Mouse (Mus musculus): ENCODE results near the gene Adam12.
A peak's percentile ranks its signal among the peaks of the same experiment; 100 is the strongest.

The Adam12 gene

DNA sequence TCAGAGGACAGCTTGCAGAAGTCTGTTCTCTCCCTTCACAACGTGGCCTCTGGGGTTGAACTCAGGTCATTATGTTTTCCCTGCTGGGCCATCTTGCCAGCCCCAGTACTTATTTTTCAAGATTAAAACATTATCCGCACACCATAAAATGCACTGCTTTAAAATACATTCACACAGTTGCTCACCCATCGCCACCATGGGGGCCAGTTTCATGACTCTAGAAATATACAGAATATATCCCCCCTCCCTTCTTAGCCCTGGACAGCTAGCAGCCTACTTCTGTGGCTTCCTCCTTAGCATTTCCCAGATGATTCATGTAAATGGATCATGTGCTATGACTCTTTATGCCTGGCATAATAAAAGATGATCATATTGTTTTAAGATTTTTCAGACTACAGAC is 355.8 kb downstream of the Adam12 start:
- DNase-seq (ENCODE audit: low read depth, low spot score) = no peak

DNA sequence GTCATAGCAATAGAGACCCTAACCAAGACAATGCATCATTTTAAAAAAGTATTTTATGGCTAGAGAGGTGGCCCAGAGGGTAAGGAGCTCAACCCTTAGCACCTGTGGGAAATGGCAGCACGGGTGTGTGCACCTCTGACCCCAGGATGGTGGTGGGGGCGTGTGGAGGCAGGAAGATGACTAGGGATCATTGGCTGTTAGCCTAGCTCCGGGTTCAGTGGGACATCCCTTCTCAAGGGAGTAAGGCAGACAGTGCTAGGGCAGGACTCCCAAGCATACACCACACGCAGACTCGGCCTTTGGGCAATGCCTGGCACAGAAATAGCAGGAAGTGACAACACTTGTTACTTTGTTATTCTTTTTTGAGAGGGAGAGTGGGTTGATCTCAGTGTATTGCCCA is 359.2 kb downstream of the Adam12 start:
- DNase-seq (ENCODE audit: low read depth, low spot score) = no peak

DNA sequence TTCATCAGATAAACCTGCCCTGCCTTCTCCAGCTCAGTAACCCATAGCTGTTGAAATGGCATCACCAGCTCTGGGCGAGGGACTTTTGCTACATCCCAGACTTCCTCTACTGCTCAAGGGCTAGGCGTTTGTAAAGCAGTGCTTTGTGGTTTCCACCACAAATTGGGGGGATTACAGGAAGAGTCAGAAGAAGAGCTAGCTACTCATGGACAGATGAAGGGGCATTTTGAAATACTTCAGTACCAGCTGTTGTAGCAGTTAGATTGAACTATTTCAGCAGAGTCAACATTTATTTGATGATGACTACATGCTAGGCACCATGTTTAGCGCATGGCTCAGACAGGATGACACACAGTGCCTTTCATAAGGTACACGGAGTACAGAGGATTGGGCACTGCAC is 361.7 kb downstream of the Adam12 start:
- DNase-seq (ENCODE audit: low read depth, low spot score) = no peak

DNA sequence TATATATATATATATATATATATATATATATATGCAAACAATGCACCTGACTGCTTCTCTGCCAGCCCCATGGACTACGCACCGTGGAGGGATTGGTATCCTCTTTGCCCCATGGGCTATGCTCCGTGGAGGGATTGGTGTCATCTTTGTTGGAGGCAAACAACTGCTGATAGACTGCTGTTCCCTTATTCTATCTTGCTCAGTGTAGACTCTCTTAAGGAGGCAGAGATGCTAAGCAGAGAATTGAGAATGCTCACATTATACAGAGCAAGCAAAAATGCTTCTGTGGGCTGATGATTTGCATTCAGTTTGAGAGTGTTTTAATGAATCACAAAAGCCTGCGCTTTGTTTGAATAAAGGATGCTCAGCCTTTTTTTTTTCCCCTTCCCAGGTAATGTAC is 368.3 kb downstream of the Adam12 start:
- no peak for DNase-seq (ENCODE audit: low read depth, low spot score)

DNA sequence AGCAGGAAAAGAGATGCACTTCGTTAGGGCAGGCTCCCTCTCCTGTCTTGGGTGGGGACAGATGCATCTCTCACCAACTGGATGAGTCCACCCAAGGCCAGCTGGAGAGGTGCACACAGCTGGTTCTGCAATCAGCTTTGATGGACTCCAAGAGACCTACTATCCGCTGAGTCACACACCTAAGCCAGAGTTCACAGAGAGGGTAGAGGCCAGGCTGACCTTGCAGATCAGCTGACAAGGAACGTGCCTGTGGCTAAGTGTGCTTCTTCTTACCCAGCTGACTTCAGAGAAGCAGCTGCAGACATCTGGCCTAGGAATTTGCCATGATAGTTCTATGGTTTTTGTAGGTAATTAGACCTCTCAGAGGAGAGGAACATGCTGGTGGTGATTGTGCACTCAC is 368.8 kb downstream of the Adam12 start:
- DNase-seq (ENCODE audit: low read depth, low spot score) = peak; percentile 30

DNA sequence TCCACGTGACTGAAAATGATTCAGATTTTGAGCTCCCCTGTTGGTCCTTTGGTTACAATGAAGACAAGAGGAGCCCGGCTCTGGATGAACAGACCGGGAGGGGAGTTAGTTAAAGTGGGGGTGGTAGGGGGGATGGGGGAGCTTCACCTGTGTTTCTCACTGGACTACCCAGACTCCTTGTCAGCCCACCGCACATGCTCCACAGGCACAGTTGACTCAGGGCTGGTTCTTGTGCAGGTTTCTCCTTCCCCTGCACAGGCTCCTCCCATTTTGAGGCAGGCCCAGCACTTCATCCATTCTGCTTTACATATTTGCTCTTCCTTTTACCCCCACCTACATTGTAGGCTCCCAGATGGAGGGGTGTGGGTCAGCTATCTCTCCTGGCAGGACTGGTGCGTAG is 369.2 kb downstream of the Adam12 start:
- peak; percentile 23 for DNase-seq (ENCODE audit: low read depth, low spot score)

DNA sequence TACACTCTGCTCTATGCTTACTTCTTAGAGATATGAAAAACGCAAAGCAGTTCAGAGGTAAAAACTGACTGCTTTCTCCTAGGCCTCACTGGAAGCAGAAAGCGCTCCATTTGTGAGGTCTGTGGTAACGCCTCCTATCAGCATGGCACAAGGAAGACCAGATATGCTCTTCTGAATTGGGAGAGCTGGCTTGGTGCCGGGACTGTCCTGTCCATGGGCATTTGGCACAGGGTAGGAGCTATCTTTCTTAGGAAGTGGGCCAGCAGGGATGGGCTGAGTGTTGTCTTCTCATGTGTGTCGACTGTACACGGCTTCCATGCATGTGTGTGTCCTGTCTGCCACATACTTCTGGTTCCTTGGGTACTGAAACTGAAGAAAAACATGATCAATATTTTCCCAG is 369.7 kb downstream of the Adam12 start:
- no peak for DNase-seq (ENCODE audit: low read depth, low spot score)

DNA sequence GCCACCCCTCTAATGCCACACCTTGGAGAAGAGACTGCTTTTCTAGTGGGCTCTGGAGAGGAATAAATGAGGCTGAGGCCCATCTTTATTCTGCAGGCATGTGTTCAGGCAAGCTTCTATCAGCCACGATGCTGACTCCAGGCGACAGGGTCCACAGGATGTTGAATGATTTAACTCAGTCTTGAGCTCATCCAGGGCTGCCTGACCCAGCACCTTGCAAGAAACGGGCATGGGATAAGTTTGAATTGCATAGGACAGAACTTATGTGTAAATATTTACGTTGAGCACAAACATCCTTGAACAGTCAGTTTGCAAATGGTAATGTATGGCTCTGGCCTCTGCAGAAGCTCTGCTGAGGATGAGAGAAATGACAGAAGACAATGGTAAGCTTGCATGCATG is 372.4 kb downstream of the Adam12 start:
- DNase-seq (ENCODE audit: low read depth, low spot score) = no peak

DNA sequence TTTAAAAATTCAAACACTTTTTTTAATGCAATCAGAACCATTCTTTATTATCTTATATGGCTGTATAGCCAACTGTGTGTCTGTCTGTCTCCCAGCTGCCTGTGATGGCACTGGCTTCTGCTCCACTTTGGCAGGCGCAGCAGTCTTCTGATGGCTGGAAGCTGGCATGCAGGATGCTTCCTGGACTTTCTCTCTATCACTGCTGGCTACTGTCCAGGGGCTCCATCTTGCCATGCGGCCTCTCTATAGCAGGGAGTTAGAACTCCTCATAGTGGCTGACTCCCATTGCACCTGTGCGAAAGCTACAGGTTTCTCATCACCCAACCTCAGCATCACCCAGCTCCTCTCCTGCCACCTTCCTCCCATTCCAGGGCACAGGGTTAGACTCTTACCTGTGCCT is 373.4 kb downstream of the Adam12 start:
- no peak for DNase-seq (ENCODE audit: low read depth, low spot score)

DNA sequence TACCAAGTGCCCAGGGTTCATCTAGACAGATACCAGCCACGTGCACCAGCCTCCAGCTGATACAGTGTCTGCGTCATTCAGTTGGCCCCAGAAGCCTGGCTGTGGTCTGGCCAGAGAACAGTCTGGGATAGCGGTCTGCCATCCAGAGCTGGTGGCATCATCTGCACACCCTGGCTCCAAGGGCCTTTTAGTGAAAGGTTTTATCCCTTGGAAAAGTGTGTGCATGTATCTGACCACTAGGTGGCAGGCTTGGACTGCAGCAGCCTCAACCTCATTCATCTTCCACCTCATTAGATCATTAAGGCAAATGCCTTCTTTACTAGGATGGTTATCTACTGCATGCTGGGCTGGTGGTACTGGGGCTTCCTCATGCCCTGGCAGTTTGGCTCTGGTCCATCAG is 375.7 kb downstream of the Adam12 start:
- DNase-seq (ENCODE audit: low read depth, low spot score) = peak; percentile 80

DNA sequence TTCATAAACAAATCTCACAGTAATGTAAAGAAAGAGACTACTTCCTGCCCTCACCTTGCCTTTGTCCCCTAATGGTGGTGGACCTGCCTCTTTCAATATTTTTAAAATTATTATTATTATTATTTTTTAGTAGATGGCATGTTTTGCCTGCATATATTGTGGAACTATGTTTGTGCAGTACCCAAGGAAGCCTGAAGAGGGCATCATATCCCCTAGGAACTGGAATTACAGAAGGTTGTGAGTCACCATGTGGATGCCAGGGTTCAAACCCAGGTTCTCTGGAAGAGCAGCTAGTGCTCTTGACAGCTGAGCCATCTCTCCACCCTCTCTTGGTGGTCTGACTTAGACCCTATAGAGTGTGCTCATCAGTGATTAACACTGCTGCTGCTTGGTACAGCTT is 381.2 kb downstream of the Adam12 start:
- peak; percentile 30 for DNase-seq (ENCODE audit: low read depth, low spot score)

DNA sequence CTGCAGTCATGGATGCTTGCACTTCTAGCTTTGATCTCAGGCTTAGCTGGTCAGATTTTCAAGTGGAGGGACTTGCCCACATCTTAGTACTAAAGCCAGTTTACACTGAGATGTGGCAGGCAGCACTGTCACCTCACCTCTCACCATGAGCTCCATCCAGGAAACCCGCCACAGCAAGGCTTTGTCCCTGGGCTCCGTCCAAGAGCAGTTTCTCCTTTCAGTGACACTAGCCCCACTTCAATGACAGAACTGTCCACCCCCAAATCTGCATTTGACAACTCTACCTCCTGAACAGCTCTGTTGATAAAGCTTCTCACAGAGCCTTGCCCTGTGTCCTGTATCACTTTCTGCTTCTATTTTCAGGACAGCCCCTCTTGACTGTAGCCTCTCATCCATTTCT is 383.8 kb downstream of the Adam12 start:
- DNase-seq (ENCODE audit: low read depth, low spot score) = no peak

DNA sequence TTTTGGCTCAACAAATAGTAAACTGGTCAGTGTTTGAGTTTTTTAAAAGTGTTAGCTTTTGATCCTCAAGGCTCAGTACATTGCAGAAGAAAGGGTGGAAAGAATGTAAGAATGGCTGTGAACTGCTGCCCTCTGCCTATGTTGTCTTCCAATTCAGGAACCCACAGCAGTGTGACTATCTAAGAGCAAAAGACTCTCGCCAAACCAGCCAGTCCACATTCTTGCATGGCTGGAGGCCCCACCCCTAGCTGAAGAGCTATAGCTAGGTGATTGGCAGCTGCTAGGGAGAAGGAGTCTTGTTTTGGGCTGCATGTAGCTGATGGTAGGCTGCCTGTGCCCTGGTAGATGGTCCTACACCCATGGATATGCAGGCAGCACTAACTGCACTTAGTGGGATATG is 384.8 kb downstream of the Adam12 start:
- DNase-seq (ENCODE audit: low read depth, low spot score) = no peak

DNA sequence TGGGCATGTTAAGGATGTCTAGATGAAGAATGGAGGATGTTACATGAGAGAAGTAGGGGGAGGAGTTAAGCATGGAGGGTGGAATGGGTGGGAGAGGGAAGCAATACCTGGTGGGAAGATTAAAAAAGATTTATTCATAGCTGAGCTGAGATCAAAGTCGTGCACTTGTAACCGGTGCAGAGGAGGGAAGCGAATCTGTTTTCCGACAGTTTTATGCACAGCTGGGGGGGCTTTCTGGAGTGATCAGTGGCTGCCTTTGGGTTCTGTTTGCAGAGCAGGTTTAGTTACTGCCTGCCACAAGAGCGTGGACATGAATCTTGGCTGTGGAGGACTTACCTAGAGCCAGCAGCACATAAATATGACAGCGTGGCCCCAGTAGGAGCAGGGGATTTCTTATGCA is 389.9 kb downstream of the Adam12 start:
- no peak for DNase-seq (ENCODE audit: low read depth, low spot score)

DNA sequence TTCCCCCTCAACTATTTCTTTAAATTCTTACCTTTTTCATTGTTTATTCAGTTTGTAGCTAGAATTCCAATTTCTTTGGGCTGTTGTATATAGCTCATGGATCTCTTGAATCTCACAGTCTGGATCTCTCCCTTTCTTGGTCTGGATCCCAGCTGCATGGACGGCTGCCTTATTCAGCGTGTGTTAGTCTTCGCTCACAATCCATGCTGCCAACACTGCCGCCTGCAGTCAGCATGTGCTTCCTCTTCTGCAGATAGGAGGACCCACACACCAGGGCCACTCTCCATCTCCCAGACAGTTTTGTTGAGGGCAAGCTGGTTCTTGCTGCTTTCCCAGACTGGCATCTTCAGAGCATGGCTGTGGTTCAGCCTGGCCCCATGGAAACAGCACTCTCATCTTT is 392.4 kb downstream of the Adam12 start:
- DNase-seq (ENCODE audit: low read depth, low spot score) = no peak

Data from ZHBTc4 (cell line).